Mouse (Mus musculus) cerebral cortex, adult 2 months (tissue): Measurements from ENCODE around the gene Mt2.

Experiments
- WGBS: fragments of 180-500 bp; shearing (Covaris S2); methylation state at CpG from one replicate; pipeline ENCODE4 v1.1.7; 2018; 5-methylcytosine and 5-hydroxymethylcytosine counted together

The Mt2 gene

DNA sequence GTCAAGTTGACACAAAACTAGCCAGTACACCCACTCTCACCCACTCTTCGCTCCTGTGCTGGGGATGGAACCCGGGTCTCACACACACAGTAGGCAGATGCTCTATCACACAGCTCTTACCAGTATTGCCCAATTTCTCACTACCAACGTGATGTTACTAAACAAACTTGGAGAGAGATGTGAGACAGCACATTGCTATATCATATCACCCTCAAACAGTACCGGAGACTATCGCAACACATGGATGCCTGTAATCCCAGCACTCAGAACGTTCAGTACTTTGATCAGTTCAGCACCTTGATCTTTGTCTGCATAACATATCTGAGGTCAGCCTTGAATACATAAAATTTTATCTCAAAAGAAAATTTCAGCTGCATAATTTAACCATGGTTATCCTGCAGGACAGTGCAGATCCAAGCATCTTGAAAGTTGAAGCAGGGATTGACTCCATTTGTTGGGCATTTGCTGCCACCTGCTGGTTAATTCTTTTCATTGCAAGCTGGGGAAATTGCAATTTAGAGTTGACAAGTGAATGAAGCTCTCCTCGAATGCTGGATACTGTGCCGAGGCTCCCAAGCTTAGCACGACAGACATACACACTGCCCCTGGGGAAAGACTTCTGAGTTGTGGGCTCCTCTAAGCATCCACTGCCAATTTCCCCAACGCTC is 26.9 kb downstream of the Mt2 start:
- 33% methylated on average over 10 of the region's 10 CpGs for WGBS

DNA sequence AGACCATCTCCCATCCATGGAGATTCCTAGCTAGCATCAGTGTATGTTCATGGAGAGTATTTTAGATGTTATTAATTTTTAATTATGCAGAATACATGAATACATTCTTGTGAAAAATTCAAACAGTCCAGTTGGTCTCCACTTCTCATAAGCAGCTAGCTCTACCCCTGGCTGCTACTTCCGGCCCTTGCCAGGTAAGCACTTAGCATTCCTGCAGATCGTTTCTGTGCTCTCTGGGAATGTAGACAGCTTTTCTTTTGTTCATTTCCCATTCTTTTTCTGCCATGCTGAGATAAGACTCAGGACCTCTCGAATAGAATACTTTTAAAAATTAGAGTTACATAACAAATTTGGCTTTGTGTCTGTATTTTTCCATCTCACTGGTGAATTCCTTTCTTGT is 31.6 kb downstream of the Mt2 start:
- 71% methylated on average over 3 of the region's 3 CpGs for WGBS

DNA sequence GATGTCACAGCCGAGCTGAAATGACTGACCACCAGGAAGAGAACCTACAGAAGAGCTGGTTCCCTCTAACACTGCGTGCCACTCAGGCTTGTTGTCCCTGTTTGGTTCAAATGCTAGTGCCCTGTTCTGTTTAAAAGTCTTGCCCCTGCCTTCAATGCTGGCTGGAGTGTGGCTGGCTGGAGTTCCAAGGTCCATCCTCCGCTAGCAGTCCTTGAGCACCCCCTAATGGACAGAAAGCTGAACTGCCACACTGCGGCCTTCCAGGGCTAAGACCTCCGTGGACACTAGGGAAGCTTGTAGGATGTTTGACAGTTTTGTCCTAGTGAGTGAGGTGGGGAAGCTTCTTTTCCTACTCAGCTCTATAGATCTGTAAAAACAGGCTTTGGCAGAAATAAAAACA is 33.3 kb downstream of the Mt2 start:
- 26% methylated on average over 5 of the region's 5 CpGs for WGBS

DNA sequence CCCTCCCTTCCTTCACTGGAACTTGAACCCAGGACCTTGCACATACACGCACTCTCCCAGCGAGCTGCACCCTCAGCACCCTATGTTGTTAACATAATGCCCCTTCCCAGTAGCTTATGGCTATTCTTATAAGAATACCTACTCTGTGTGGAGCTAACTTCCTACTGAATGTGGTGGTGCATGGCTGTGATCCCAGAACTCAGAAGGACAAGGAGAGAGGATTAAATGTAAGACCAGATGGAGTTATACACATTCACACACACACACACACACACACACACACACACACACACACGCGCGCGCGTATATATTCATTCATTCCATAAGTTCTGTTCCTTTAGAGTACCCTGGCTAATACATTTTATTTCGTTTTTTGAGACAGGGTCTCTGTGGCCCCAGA is 33.8 kb downstream of the Mt2 start:
- WGBS: 51% methylated on average over 8 of the region's 8 CpGs

DNA sequence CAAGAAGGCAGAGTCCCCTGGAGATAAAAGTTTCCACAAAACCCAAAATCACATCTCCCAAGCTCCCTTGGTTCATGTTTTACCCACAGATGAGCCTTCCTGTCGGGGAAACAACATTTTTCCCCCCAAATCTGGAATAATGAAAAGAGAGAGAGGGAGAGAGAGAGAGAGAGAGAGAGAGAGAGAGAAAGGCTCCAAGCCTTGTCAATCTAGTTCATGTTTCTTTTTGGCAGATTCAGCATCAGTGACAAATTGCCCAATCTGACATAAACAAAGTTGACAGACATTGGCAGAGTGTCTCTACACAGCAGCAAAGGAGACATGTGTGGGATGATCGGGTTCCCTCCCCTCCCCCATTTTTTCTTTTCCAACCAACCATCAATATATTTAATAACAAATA is 35.0 kb downstream of the Mt2 start:
- 70% methylated on average over 2 of the region's 2 CpGs for WGBS

DNA sequence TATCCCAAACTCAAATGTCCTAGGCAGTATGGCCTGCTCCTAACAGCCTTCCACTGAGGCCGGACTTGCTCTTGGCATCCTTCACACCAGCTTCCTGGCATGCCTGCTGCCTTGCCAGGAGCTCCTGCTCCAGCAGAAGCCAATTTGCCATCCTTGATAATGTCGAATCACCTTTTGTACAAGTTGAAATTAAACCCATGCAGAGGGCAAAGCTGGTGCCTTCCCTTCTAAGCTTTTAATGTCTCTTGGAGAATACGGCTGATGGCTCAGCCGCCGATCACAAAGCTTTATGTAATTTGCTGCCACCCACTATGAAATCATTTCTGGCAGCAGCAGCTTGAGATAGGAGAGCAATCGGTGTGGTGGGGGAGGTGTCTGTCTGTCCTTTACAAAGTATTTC is 37.2 kb downstream of the Mt2 start:
- WGBS: 33% methylated on average over 6 of the region's 6 CpGs

DNA sequence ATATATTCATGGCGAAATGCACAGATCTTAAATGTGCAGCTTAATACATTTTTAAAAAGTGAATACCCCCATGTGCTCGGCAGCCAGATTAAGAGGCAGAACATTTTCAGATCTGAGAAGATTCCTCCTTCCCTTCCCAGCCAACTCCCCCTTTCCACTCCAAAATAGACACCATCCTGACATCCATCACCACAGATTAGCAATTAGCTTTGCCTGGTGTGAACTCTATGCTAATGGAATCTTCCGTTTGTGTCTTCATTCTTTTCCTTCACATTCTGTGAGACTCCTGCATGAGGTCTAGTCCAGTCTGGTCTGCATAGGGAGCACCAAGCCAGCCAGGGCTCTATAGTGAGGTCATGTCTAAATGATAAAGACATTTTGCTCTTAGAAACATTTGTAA is 37.8 kb downstream of the Mt2 start:
- 36% methylated on average over 3 of the region's 3 CpGs for WGBS

DNA sequence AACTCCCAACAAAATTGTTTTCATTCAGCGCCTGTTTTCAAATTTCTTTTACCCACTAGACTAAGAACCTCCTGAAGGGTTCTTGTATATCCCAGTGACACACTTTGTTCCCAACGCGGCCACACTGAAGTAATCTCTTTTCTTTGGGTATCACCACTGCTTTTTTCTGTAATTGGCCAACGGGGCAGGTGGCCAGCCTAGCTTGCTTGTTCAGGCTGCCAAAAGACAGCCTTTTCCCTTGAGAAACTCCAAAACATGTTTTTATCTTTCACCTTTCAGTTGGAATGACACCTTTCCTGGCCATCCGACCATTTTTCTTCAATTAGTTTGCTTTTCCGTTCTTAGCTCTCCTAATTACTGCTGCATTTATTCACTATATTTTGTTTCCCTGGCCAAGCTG is 41.4 kb downstream of the Mt2 start:
- 25% methylated on average over 6 of the region's 6 CpGs for WGBS

DNA sequence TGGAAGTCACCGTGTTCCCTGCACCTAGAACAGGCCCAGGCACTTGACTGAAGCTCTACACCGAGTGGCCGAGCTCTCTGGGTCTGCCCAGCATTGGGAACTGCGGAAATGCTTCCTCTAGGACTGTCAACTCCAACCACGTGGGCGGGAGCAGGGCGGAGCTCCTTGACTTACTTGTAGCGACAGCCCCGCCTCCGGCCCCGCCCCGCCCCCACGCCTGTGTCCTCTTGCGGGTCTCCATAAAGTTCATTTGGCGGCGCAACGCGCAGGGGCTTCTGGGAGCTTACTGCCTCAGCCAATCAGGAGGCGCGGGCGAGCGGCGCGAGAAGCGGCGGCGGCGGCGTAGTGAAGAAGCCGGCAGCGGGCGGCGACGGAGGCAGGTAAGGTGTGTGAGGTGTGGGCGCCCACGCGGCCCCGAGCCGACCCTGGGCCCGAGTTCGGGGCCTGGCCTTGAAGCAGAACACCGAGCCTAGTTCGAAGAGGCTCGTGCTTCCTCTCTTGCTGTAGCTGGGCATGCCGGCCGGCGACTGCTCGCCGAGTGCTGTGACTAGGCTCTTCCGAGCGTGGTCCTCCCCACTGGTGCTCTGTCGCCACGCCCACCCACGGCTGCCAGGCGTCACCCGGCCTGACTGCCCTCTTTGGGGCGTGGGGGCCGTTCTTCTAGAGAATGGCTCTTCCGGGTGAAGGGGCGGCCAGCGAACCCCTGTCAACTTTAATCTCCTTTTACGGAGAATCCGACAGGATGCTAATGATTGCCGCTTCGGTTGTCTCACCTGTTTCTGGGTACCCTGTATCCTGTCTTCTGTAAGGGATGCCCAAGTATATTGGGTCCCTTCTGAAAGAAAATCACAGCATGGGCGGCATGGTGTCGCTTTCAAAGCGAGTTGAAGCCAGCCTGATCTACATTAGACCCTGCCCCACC is 42.0 kb downstream of the Mt2 start, which contains the start of gene Nup93:
Nup93 (plus strand) TSS at position 313 of the 922 bp plus-strand sequence.
- under 1% methylated on average over 68 of the region's 68 CpGs for WGBS
